Mouse (Mus musculus): ENCODE results near the gene Gpr146.
A peak's percentile ranks its signal among the peaks of the same experiment; 100 is the strongest.
"Not testable (repeated sequence)": the region's sequence is repeated elsewhere in the genome, so short reads cannot be mapped to it uniquely, and the experiment has no call there.

The Gpr146 gene

DNA sequence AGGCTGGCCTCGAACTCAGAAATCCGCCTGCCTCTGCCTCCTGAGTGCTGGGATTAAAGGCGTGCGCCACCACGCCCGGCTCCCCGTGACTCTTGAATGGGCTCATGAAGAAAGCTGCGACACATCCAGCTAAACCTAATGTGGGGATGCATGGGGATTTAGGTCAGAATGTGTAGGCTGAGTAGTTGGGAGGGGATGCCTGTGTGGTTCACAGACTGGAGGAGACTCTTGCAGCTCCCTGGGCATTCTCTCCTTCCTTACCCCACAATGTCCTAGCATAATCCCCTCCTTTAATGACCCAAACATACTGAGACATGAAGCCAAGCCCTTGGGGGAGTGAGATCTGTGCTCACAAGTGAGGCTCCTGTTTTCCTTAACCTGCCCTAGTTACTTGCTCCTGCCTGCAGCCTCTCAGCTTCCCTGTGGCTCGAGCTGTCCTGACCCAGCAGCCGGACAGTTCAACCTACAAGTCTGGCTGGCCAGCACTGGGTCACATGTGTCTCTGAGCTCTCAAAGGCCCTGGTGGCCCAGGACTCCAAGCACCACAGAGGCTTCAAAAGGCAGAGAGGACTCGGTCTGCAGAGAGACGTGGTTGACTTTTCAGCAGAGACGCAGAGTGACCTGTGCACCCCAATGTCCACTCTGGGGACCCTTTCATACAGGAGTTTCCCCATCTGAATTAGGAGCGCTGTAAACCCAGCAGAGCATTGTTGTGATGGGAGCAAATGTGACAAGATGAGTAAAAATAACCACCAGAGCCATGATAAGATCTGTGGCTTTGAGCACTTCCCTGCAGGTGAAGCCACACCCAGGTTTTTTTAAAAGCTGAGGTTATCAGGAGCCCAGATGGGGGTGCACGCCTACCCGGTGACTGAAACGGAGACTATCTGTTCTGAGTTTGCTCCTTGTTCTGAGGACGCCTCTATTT is 4.4 kb downstream of the Gpr146 start:
- DNase-seq (ENCODE audit: low spot score in 2 of 2) = peak in 1 of 2 experiments; percentile 19

- DNase-seq (ENCODE audit: low spot score in 2 of 2) = no peak
Measured at GRCm38 (mm10) chr5:139382760-139383159, 5.3 kb downstream of the Gpr146 start.

- no peak for DNase-seq (ENCODE audit: low spot score in 2 of 2)
Measured at GRCm38 (mm10) chr5:139383234-139383633, 5.7 kb downstream of the Gpr146 start.

- DNase-seq (ENCODE audit: low spot score in 2 of 2) = peak in 1 of 2 experiments; percentile 61
Measured at GRCm38 (mm10) chr5:139384531-139384930, 7.0 kb downstream of the Gpr146 start.

GRCm38 (mm10) chr5:139386047-139386446 is 8.6 kb downstream of the Gpr146 start:
- no peak for DNase-seq (ENCODE audit: low spot score in 2 of 2)

- no peak for DNase-seq (ENCODE audit: low spot score in 2 of 2)
Measured at GRCm38 (mm10) chr5:139387329-139388194, 10.1 kb downstream of the Gpr146 start.

DNA sequence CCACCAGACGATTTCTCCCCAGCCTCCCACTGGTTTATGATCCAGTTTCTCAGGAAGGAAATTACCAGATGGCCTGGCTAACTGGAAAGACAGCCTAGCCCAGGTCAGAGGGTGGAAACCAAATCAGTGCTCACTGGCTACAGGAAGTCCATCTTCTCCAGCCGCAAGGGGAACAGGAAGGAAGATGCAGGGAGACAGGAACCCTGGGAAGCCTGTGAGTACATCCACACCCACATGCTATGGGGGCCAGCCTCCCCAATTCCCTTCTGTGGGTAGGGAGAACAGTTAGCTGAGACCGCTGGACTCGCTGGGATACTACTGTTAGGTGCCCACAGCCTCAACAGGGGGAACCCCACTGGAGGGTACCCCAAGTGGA is 10.7 kb downstream of the Gpr146 start:
- DNase-seq (ENCODE audit: low spot score in 2 of 2) = no peak

- no peak for DNase-seq (ENCODE audit: low spot score in 2 of 2)
Measured at GRCm38 (mm10) chr5:139388694-139389675, 11.5 kb downstream of the Gpr146 start.

GRCm38 (mm10) chr5:139389676-139390061 is 12.2 kb downstream of the Gpr146 start:
- peak; percentile 67 to 84 for DNase-seq (ENCODE audit: low spot score in 2 of 2)

- not testable (repeated sequence) for DNase-seq (ENCODE audit: low spot score in 2 of 2)
Measured at GRCm38 (mm10) chr5:139390324-139391119, 13.0 kb downstream of the Gpr146 start.

- no peak for DNase-seq (ENCODE audit: low spot score in 2 of 2)
Measured at GRCm38 (mm10) chr5:139391309-139391990, 14.0 kb downstream of the Gpr146 start.

- no peak for DNase-seq (ENCODE audit: low spot score in 2 of 2)
Measured at GRCm38 (mm10) chr5:139392219-139393196, 15.0 kb downstream of the Gpr146 start.

- DNase-seq (ENCODE audit: low spot score in 2 of 2) = no peak
Measured at GRCm38 (mm10) chr5:139393197-139393588, 15.7 kb downstream of the Gpr146 start.

- DNase-seq (ENCODE audit: low spot score in 2 of 2) = no peak
Measured at GRCm38 (mm10) chr5:139394399-139394798, 16.9 kb downstream of the Gpr146 start.

DNA sequence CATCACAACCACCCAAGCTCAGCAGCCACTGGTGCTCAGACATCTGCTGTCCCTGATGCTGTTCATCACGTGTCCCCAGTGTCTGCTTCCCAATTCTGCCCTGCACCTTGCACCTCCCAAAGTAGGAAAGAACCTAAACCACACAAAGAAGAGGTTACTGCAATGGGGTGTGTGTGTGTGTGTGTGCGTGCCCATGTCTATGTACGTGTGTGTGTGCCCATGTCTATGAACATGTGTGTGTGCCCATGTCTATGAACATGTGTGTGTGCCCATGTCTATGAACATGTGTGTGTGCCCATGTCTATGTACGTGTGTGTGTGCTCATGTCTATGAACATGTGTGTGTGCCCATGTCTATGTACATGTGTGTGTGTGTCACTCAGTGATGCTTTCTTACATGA is 18.0 kb downstream of the Gpr146 start:
- DNase-seq (ENCODE audit: low spot score in 2 of 2) = no peak

DNA sequence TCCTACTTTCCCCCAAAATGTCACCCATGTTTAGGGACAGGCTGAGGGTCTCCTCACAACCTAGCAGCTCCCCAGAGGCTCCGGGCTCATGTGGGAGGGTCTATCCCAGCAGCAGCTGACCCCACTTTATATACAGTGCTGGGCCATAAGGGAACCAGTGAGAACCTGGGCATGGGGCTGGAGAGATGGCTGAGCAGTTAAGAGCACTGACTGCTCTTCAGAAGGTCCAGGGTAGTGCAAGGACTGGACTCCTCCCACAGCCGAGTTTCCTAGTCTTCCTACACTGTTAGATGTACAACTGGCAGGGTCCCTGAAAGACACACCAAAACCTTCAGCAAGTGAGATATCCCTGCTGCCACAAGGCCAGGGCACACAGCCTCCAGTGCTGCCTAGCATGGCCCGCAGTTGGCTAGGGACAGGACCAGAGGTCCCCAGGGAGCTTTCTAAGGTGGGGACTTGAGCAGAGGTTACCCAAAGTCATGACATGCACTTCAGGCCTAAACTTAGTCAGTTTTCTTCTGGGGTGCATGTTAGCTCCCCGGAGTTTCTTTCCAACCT is 19.9 kb downstream of the Gpr146 start:
- no peak for DNase-seq (ENCODE audit: low spot score in 2 of 2)

DNA sequence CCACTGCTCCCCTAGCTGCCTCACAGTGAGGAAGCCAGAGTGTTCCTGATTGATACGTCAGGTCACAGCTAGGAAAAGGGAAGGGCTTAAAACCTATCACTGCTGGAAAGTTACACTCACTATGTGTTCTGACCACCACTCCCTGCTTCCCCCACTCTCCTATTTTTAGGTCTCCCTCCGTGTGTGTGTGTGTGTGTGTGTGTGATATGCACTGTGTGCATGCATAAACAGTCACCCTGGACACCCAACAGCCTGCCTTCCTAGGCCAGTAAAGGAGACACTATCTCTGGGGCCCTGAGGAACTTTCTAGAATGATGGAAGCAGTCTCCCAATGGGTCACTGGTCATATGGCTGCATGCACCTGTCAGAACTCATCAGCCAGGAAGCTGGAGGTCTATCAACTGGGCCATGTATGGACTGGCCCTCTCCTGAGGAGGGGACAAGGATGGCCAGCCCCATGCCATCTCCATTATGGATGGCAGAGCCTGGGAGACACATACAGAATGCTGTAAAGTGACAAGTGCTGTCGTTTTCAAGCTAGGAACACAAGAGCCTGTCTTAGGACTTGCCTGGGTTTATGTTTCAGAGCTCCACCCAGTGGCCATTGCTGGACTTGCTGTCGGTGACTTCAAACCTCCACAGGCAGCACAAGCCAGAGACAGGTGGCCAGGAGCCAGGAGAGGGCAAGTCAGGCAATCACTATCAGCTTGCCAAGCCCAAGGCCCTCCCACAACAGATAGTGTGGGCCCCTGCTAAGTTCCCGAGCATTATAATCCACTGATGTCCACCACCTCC is 20.7 kb downstream of the Gpr146 start:
- peak; percentile 86 to 93 for DNase-seq (ENCODE audit: low spot score in 2 of 2)

DNA sequence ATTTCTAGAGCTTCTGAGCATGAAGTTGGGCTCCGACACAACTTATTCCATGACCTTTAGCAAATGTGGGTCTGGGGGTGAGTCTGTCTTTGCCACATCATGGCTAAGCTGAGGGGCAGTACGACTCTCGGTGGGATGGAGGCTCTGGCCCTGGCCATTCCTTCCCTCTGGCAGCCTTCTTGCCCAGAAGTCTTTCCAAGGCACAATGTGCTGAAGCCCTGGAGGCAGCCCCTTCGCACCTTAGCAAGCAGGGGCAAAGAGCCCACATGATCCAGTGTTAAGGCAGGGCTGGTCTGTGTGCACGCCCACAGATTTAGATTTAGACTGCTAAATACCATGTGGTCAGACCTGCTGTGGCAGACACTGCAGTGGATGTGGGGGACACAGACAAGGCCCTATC is 21.3 kb downstream of the Gpr146 start:
- DNase-seq (ENCODE audit: low spot score in 2 of 2) = no peak
